Mouse (Mus musculus) splenic B cell, adult 2 months (primary cell): ENCODE results near the gene Hoxb6.

Experiments
- DNase-seq: peaks from one replicate; pipeline ENCODE4 v3.0.0-alpha.2; 2011; ENCODE audit warnings: low read depth, low spot score
- H3K27me3 ChIP-seq: 2 replicates; pipeline ENCODE4 v1.6.1; 2012; ENCODE audit warnings: mild to moderate bottlenecking, low read length, moderate library complexity, mixed read lengths; ENCODE audit not compliant: control insufficient read depth, poor library complexity, insufficient read depth, severe bottlenecking
- H3K36me3 ChIP-seq: 2 replicates; pipeline ENCODE4 v1.6.1; 2012; ENCODE audit warnings: mild to moderate bottlenecking, low read length, moderate library complexity, mixed read lengths; ENCODE audit not compliant: control insufficient read depth, poor library complexity, insufficient read depth, severe bottlenecking

Hoxb6 gene

DNA sequence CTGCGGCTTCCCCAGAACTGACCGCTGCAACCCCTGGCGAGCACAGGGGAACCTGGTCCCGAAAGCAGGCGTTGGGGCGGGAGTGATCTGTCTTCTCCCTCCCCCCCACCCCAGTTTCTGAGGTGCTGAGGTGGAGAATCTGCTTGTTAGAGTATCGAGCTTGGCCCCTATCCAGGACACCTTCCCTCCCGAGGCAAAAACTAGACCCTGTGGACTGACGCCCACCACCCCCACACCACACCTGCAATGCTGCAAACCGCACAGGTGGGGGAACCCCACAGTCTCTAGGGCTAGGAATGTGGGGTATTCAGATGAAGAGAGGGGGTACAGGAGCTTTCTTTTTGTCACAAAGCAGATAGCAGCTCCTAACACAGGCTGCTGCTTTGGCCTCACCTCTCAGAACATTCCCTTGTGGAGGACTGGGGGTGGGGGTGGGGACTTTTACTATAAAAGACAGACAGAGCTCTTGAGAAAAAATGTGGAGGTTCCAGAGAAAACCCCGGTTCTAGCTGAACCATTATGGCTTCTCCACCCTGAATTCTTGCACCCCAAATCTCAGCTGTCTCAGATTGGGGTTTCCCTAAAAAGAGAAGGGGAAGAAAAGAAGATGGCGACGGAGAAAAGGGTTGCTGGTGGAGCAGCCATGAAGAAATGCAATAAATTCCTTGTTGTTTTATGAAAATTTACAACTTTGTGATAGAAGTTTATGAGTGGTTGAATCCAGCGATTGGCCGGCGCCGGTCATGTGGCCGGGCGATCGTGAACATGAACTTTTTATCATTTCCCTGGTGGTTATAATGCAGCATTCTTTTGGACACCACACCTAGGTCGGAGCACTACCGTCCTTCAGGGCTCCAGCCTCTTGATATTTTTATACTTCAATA, at the start of gene Hoxb6:
Gene Hoxb6, plus strand, starts transcription at position 796 of the 884 bp plus-strand sequence.
- DNase-seq = no peak
- Histone ChIP-seq H3K27me3 (peaks cover 6% of the 10 kb centered on the region), H3K36me3 (no peaks in the 10 kb centered on the region)

GRCm38 (mm10) chr11:96250901-96251300, 41.4 kb upstream of the Hoxb6 start:
- Histone ChIP-seq H3K36me3 (no peaks in the 10 kb centered on the region), H3K27me3 (no peaks in the 10 kb centered on the region; the same call in none of the 2 replicates)
- no peak for DNase-seq

DNA sequence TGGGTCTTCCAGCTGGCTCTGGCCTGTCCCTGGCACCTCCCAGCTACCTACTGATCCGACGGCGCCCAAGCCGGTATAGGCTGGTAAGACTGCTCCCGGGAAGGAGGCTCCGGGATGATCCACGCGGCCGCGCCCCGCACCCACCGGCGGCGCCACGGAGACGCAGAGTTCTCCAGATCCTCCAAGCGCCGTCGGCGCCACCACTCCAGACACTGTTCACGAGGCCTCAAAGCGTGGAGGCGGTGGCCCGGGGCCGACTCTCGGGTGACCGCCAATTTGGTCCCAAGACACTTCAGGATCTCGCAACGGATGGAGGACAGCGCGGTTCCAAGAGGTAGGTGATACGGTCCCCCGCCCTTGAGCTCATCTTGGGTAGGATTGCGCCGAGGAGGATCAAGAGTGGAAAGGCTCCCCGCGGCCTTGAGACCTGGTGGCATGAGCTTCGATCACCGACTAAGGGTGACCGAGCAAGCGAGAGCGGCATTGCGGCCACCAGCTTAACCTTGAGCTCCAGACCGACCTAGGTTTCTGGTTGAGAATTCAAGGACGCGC, 40.7 kb upstream of the Hoxb6 start:
- H3K36me3 ChIP-seq = no peaks in the 10 kb centered on the region
- DNase-seq = no peak
- H3K27me3 ChIP-seq = no peaks in the 10 kb centered on the region; the same call in none of the 2 replicates

DNA sequence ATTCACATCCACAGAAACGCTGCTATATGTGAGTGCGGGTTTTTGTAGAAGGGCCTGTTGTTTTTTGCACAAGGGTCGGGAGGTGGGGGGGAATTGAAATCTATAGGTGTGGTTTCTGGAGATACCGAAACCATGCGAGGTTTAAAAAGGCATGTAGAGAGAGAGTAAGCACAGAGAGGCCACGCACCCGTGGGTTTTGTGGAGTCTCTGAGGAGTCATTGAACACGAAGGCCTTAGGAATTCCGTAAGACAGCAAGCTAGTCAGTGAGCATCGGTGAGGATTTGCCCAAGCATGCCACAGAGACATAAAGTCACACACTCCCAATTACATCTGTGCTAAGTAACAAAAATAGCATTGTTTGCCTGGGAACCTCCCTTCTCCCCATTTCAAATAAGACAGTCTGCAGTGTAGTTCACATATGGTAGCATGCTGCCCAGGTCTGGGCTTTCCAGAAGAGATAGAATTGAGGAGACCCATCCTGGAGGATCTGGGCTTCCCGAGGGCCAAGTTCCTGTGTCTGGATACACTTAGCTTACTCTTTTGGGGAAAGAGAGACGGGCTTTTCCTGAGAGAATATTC, 39.6 kb upstream of the Hoxb6 start:
- no peak for DNase-seq
- no peaks in the 10 kb centered on the region for H3K36me3 ChIP-seq
- H3K27me3 ChIP-seq = no peaks in the 10 kb centered on the region; the same call in none of the 2 replicates

GRCm38 (mm10) chr11:96254221-96254620, 38.1 kb upstream of the Hoxb6 start:
- H3K27me3 ChIP-seq = no peaks in the 10 kb centered on the region; the same call in none of the 2 replicates
- no peak for DNase-seq
- H3K36me3 ChIP-seq = no peaks in the 10 kb centered on the region

GRCm38 (mm10) chr11:96255111-96255995, 36.9 kb upstream of the Hoxb6 start:
- no peak for DNase-seq
- H3K36me3 ChIP-seq = no peaks in the 10 kb centered on the region
- H3K27me3 ChIP-seq = no peaks in the 10 kb centered on the region; the same call in 1 of the 2 replicates

- no peaks in the 10 kb centered on the region; the same call in 1 of the 2 replicates for H3K27me3 ChIP-seq
- no peaks in the 10 kb centered on the region for H3K36me3 ChIP-seq
- DNase-seq = no peak
These were observed 36.3 kb upstream of the Hoxb6 start for GRCm38 (mm10) chr11:96255996-96256445.

- no peaks in the 10 kb centered on the region; the same call in 1 of the 2 replicates for H3K27me3 ChIP-seq
- no peak for DNase-seq
- H3K36me3 ChIP-seq = no peaks in the 10 kb centered on the region
These were observed 35.1 kb upstream of the Hoxb6 start for GRCm38 (mm10) chr11:96257141-96257540.

- Histone ChIP-seq H3K36me3 (no peaks in the 10 kb centered on the region), H3K27me3 (no peaks in the 10 kb centered on the region)
- DNase-seq = no peak
These were observed 33.2 kb upstream of the Hoxb6 start for GRCm38 (mm10) chr11:96259038-96259437.

GRCm38 (mm10) chr11:96259511-96259910, 32.8 kb upstream of the Hoxb6 start:
- no peak for DNase-seq
- H3K36me3 ChIP-seq = no peaks in the 10 kb centered on the region

GRCm38 (mm10) chr11:96260310-96260970, 31.8 kb upstream of the Hoxb6 start:
- no peak for DNase-seq
- H3K36me3 ChIP-seq = no peaks in the 10 kb centered on the region
- H3K27me3 ChIP-seq = no peaks in the 10 kb centered on the region; the same call in 1 of the 2 replicates

More at GRCm38 (mm10) chr11:96259511-96259910, 32.8 kb upstream of the Hoxb6 start:
- H3K27me3 ChIP-seq = no peaks in the 10 kb centered on the region

GRCm38 (mm10) chr11:96261323-96261890, 30.9 kb upstream of the Hoxb6 start:
- Histone ChIP-seq H3K27me3 (peaks cover 1% of the 10 kb centered on the region; the same call in 1 of the 2 replicates), H3K36me3 (no peaks in the 10 kb centered on the region)
- DNase-seq = peak; percentile 48

- peaks cover 1% of the 10 kb centered on the region; the same call in 1 of the 2 replicates for H3K27me3 ChIP-seq
- DNase-seq = no peak
- no peaks in the 10 kb centered on the region for H3K36me3 ChIP-seq
These were observed 29.9 kb upstream of the Hoxb6 start for GRCm38 (mm10) chr11:96262262-96262830.
